Mouse (Mus musculus) lung, adult 2 months (tissue): Measurements from ENCODE around the gene Ahsg. TPM values are rescaled to one million over a fixed set of nuclear protein-coding genes. Genes with fewer than 3 reads are reported as not detected.

Experiments
- DNase-seq: peaks from one replicate; pipeline ENCODE4 v3.0.0; 2022
- H3K4me1 ChIP-seq: fragments of 200-500 bp; 2 replicates; pipeline ENCODE4 v1.6.1; 2011; ENCODE audit warnings: low read length; ENCODE audit not compliant: control insufficient read depth, insufficient read depth
- H3K4me3 ChIP-seq: fragments of 200-500 bp; replicated peaks from 2 replicates; pipeline ENCODE3; 2011; ENCODE audit warnings: low read depth, mild to moderate bottlenecking, control low read depth, low read length; ENCODE audit errors: extremely low read depth
- CTCF ChIP-seq: fragments of 200-500 bp; IDR thresholded peaks from 2 replicates; pipeline ENCODE4 v1.5.1; 2011; ENCODE audit warnings: mild to moderate bottlenecking, low read length, control low read depth; ENCODE audit not compliant: insufficient read depth
- POLR2A ChIP-seq: fragments of 200-500 bp; IDR thresholded peaks from 2 replicates; pipeline ENCODE4 v1.6.1; 2011; ENCODE audit warnings: low read depth, mild to moderate bottlenecking, control low read depth, low read length, borderline replicate concordance; ENCODE audit errors: extremely low read depth
- WGBS: fragments of 180-500 bp; shearing (Covaris S2); methylation state at CpG from one replicate; pipeline ENCODE4 v1.1.7; 2018; 5-methylcytosine and 5-hydroxymethylcytosine counted together
- polyA plus RNA-seq: library from polyadenylated mRNA; depleted of rRNA; stranded (reverse); fragments of >200 nt; gene quantifications from 2 replicates; pipeline ENCODE4 v1.2.3, GENCODE M21; 2012

Ahsg gene
- polyA plus RNA-seq, 1 experiment, result 5.8 TPM

DNA sequence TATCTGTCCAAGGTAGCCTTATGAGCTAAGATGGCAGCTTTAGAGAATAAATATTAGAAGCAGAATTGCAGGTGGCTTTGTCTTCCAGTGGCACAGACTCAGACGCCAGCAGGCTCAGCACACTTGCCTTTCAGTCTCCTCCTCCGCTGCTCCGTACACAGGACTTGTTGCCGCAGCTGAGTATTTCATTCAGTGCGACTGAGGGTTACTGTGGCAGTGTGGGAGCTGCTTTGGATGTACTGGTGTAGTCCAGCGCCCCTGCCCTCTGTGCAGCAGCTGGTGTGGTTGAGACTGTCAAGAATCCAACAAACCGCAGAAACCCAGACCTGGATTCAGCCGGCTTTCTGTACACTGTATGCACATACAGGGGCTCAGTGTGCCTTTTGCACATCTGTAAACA is 18.7 kb upstream of the Ahsg start:
- TF ChIP-seq POLR2A (no peak), CTCF (no peak)
- Histone ChIP-seq H3K4me3 (no peak overlapping the region), H3K4me1 (no peaks in the 10 kb centered on the region)
- WGBS, result 96% methylated on average over 8 of the region's 8 CpGs
- DNase-seq, result no peak

DNA sequence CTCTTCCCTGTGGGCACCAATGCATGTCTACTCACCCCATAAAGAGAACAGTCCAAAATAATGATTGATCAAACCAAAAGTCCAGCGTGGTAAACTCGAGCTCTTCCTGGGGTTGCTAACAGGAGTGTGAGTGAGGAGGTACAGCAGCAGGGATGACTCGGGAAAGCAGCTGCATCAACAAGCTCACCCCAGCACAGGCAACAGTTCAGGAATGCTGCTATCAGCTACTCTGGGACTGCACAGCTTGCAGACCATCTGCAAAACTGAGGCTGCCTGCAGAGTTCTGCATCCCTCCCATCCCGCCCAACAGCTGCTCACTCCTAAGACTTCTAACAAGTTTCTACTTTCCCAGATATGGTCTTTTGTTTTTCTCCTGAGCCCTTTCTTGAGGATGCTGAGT is 17.7 kb upstream of the Ahsg start:
- DNase-seq, result no peak
- 71% methylated on average over 4 of the region's 4 CpGs for WGBS
- no peak overlapping the region for H3K4me3 ChIP-seq
- H3K4me1 ChIP-seq, result no peaks in the 10 kb centered on the region
- TF ChIP-seq POLR2A (no peak), CTCF (no peak)

DNA sequence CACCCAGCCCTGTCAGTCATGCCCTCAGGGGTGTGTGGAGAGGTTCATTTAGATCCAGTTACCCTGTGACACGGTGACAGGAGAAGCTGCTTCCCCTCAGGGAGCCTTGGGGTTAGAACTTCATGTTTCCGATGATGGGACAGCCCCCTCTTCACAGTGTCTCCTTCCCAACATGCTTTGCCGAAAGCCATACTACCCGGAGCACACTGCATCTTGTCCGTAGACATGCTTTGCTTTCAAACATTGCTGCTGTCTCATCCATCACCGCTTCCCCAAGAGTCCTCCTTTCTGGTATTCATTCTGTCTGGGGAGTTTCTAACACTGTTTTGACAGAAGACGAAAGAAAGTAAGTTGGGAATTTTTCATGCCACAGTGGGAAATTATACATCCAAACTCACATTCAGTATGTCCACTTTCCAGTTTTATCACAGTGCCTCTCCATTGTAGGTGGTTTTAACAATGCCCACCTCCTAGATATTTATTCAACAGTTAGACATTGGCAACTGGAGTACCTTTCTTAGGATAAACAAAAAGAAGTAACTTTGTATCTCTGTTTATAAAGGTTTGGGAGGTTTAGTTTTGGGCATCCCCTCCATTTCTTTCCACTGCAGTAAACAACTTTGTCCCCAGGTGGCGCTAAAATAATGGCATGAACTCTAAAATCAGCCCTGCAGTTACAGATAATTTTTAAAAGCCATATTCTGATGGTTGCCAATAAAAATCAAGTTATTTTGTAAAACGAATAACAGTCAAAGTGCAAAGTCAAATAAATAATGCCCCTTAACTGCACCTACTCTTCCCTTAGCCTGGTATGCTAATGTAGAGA is 14.6 kb upstream of the Ahsg start:
- no peak for DNase-seq

DNA sequence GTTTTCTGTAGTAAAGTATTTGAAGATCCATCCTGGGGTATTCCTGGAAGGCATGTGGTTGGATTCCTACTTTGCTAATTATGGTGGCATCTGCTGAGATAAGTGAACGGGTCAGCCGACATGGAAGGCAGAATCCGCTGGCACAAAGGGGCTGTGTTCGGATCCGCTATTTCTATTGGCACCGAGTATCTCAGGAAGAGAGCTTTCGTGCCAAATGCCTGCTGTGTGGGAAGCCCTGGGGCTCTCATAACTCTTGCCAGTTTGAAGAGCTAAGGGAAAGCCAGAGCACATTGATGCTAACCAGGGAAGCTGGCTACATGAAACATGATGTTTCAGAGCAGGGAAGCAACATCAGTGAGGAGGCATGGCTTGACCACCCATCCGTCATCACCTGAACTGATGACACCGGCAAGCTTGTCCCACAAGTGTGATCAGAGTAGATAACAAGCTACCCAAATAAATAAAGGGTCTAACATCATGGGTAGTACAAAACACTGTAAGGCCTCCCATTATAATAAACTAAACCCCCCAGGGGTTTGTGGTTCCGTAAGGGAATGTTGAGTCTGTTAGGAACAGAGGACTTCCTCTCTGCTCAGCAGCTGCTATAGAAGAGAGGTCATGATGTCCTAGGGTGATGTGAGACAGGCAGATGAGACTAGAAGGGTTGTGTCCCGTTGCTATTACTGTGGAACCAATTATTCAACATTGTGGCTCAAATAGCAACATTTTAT is 13.3 kb upstream of the Ahsg start:
- 67% methylated on average over 11 of the region's 11 CpGs for WGBS
- no peak for DNase-seq
- no peak overlapping the region for H3K4me3 ChIP-seq
- no peaks in the 10 kb centered on the region for H3K4me1 ChIP-seq
- TF ChIP-seq POLR2A (no peak), CTCF (no peak)

More for the DNA sequence above, 14.6 kb upstream of the Ahsg start:
- Histone ChIP-seq H3K4me3 (no peak overlapping the region), H3K4me1 (no peaks in the 10 kb centered on the region)
- peak; percentile 25; the same call in 1 of the 2 replicates for TF ChIP-seq CTCF
- TF ChIP-seq POLR2A, result no peak
- 34% methylated on average over 9 of the region's 9 CpGs for WGBS

DNA sequence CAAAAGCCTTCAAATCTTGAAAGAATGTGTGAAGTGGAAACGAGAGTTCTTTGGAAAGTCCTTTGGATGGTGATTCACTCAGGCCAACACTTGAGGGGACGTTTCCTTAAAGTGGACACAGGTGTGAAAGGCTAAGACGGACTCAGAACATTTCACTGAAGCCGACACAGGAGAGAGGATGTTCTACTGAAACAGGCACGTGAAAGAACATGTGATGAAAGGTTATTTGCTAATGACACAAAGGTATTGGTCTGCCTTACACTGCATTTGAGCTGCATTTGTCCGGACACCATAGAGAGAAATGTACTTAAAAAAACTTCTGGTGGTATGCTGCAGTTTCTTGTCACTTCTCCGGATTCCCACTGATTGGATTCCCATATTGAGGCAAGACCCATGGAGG is 12.4 kb upstream of the Ahsg start:
- no peak for DNase-seq
- H3K4me1 ChIP-seq, result no peaks in the 10 kb centered on the region
- H3K4me3 ChIP-seq, result no peak overlapping the region
- TF ChIP-seq CTCF, result no peak
- no peak for TF ChIP-seq POLR2A
- 63% methylated on average over 7 of the region's 7 CpGs for WGBS

DNA sequence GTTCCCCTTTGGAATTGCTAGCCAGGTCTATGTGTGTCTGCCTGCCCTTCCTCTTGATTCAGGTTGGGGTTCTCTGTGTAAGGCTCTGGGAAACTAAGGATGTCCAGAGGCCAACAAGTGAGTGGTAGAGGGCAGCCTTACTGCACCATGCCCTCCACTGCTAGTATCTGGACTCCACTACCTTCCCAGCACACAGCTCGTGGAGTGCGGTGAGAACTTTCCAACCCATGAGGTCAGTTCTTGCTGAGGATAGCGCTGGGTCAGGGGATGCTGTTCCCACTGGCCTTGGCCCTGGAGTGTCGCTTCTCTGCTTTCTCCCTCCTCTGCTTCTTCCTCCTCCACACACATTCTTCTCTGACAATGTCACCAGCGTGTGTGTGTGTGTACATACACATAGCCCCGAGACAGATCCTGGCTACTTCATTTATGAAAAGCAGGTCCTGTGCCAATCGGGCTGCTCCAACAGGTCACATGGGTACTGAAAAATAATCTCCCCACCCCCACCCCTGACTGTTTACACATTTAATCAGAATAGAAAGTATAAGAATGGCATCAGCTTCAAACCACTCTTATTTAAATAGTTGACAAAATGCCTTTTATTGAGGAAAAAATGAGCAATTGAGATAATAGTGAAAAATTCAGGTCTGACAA is 11.0 kb upstream of the Ahsg start:
- Histone ChIP-seq H3K4me3 (no peak overlapping the region), H3K4me1 (no peaks in the 10 kb centered on the region)
- no peak for TF ChIP-seq CTCF
- no peak for TF ChIP-seq POLR2A
- no peak for DNase-seq
- WGBS, result 48% methylated on average over 7 of the region's 7 CpGs

DNA sequence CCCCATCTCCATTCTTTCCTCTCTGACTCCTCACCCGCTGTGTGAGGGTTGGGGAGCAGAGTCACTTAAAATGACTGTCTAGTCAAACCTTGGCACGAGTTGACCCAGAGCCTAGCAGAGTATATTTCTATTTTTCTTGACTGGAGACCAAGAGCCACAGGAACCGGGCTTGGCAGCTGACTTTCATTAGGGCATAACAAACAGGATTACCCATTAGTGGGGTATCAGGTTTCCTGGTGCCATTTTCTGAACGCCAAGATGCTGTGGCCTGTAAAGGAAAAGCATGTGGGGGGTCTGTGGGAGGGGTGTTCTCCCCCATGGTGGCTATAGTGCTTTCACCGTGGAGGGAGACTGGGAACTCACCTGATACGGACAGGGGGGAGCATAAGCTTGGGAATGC is 10.2 kb upstream of the Ahsg start:
- TF ChIP-seq POLR2A (no peak), CTCF (no peak)
- Histone ChIP-seq H3K4me3 (no peak overlapping the region), H3K4me1 (no peaks in the 10 kb centered on the region)
- DNase-seq, result no peak
- WGBS, result 27% methylated on average over 6 of the region's 6 CpGs

DNA sequence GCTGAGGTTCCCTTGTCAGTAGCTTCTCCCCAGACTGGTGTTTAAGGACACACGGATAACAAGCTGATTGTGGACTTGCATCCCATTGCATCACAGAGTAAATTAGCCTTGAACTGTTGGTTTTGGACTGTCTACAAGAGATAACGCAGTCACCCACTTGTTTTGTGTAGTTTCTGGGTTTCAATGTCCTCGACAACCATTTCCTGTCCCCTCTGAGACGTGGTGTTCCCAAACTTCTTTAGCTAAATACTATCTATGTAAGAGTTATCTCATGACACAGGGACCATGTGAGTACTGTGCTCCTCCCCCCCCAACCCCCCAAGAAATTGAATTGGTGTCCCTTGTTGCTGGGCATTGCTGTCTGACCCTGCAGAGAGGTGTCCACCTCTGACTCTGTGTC is 9.6 kb upstream of the Ahsg start:
- Histone ChIP-seq H3K4me3 (no peak overlapping the region), H3K4me1 (no peaks in the 10 kb centered on the region)
- WGBS, result 31% methylated on average over 4 of the region's 4 CpGs
- TF ChIP-seq CTCF (no peak), POLR2A (no peak)
- no peak for DNase-seq

DNA sequence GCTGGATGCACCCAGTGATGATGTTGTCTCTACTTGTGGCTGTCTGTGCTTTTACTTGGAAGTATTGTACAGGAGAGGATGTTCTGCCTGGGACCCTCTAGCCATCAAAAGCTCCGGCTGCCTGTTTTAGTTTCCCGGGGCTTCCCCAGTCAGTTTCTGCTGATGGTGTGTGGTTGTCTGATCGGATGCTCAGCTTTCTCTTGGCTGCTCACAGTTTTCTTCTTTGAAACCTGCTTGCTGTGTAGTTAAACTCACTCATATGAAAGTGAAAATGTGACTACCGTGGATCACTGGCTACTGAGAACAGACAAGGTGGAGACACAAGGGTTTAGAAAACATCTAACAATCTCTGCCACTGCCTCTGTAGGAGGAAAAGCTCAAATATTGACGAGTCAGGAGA is 7.6 kb upstream of the Ahsg start:
- DNase-seq, result no peak
- Histone ChIP-seq H3K4me1 (no peaks in the 10 kb centered on the region), H3K4me3 (no peak overlapping the region)
- no peak for TF ChIP-seq CTCF
- no peak for TF ChIP-seq POLR2A
- WGBS, result 70% methylated on average over 5 of the region's 5 CpGs

DNA sequence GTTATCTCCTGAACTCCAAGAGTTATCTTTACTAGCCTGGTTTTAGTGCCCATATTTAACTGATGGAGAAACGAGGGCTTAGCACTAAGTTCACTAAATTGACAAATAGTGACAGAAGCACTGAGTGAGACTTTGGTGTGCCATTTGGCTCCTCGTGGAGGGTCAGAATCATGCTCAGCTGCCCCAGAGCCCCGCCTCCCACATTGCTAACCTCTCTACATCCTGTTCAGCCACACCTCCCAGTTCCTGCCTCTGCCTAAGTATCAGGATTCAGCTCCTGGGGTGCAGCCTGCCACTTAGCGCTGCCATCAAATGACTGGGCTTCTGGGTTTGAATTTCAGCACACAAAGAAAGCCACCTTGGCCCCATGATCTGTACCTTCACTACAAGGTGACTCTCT is 5.7 kb upstream of the Ahsg start:
- no peaks in the 10 kb centered on the region for H3K4me1 ChIP-seq
- TF ChIP-seq POLR2A, result no peak
- TF ChIP-seq CTCF, result no peak
- 14% methylated on average over 4 of the region's 4 CpGs for WGBS
- H3K4me3 ChIP-seq, result no peak overlapping the region
- no peak for DNase-seq
